Mouse (Mus musculus): Measurements from ENCODE around the gene Accsl.

- TF ChIP-seq POLR2A (IDR thresholded peaks at IDR 0.05; ENCODE audit: low read depth, low read length) (peak; percentile 64), MYC (IDR thresholded peaks at IDR 0.05; ENCODE audit: low read depth, low read length) (no peak), CHD1 (IDR thresholded peaks at IDR 0.05; ENCODE audit: low read depth, low read length) (no peak), MAX (IDR thresholded peaks at IDR 0.05; ENCODE audit: low read length) (peak; percentile 30; the same call in 1 of the 2 replicates), JUN (IDR thresholded peaks at IDR 0.05; ENCODE audit: insufficient read depth, low read depth, low read length) (no peak), CTCF (conservative IDR thresholded peaks at IDR 0.05 in 1 of 2, IDR thresholded peaks at IDR 0.05 in 1 of 2; ENCODE audit: low read depth in 2 of 2, low read length in 2 of 2) (peak in 1 of 2 experiments; percentile 32; a peak in 2 of 4 replicates), BHLHE40 (IDR thresholded peaks at IDR 0.05; ENCODE audit: low read depth, low read length) (no peak), EP300 (IDR thresholded peaks at IDR 0.05; ENCODE audit: low read length) (no peak; the same call in 1 of the 2 replicates), UBTF (IDR thresholded peaks at IDR 0.05; ENCODE audit: low read depth, low read length) (peak; percentile 77; the same call in 1 of the 2 replicates), NRF1 (IDR thresholded peaks at IDR 0.05; ENCODE audit: low read depth, low read length) (0 out of 2 replicates have a peak, but pooled peaks have one; percentile 15), ZC3H11A (IDR thresholded peaks at IDR 0.05; ENCODE audit: low read depth, low read length) (no peak), POLR2AphosphoS2 (IDR thresholded peaks at IDR 0.05; ENCODE audit: low read depth, low read length) (0 out of 2 replicates have a peak, but pooled peaks have one; percentile 39)
Observed at GRCm38 (mm10) chr2:93849505-93850089, 19.4 kb downstream of the Accsl start, which contains the start of gene Accs.
